Mouse (Mus musculus) urinary bladder, adult 18-20 months (tissue): ENCODE measurements around the gene Kif21b.

Experiments
- DNase-seq, 2 experiments: peaks; one replicate each; pipeline ENCODE4 v3.0.0; 2022; ENCODE audit warnings: low spot score in 2 of 2, mixed read lengths in 2 of 2

Kif21b gene

GRCm38 (mm10) chr1:136159830-136160229 is 28.6 kb downstream of the Kif21b start:
- no peak for DNase-seq

DNA sequence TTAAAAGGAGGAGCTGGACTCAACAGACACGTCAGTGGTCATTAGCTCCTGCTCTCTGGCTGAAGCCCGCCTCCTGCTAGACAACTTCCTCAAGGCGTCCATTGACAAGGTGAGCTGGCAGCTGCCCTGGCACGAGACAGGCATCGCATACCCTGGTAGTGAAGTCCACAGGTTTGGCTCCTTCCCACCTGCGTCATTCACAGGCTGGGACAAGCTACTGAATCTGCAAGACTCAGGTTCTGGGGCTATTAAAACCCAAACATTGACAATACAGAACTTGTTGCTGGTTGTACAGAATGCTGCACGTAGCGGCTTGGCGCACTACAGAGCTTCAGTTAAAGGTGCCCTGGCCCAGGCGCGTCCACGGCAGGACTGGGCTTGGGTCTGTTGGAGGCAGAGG is 29.1 kb downstream of the Kif21b start:
- DNase-seq, result no peak

DNA sequence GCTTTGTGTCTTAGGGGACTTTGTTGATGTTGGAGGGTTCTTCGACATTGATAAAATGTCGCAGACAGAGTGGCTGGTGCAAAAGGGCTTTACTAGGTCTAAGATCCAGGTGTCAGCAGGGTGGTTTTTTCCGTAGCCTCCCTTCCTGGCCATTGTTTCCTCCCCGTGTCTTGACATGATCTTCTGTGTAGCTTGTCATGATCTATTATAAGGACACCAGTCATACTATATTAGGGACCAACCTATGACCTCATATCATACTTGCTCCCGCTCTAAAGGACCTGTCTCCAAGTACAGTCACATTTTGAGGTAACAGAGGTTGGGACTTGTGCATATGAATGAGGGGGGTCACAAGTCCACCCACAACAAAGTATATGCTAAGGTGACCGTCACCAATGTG is 29.7 kb downstream of the Kif21b start:
- no peak for DNase-seq

- DNase-seq, result no peak
Observed at GRCm38 (mm10) chr1:136161333-136161921, 30.2 kb downstream of the Kif21b start.

- no peak for DNase-seq
Observed at GRCm38 (mm10) chr1:136165436-136165835, 34.2 kb downstream of the Kif21b start.

- no peak for DNase-seq
Observed at GRCm38 (mm10) chr1:136167657-136168056, 36.5 kb downstream of the Kif21b start.

DNA sequence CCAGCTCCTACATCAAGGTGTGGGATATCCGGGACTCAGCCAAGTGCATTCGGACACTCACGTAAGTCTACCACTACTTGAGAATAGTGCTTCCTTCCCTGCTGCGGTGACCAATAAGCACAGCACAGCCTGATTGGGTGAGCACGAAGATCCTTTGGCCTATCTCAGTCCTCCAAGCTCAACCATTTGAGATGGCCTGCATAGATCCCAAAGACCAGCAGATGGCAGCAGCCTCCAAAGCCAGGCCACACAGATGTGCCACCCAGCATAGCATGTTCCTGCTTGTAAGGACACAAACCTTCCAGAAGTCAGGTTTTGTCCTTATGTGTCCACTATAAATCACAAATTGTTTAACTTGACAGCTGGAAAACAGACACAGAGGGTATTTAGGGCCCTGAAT is 38.9 kb downstream of the Kif21b start:
- peak; percentile 29 to 63 for DNase-seq

DNA sequence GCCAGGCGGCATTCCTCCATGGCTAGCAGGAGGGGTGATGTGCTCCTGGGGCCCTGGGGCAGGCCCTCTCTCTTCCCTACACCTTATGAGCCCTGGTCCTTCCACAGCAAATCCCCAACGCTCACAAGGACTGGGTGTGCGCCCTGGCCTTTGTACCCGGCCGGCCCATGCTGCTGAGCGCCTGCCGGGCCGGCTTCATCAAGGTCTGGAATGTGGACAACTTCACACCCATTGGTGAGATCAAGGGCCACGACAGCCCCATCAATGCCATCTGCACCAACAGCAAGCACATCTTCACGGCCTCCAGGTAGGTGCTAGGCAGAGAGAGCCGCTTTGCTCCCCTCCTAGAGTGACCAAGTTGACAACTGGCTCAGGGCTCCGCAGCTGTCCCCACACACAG is 41.5 kb downstream of the Kif21b start:
- DNase-seq, result no peak

- DNase-seq, result peak in 1 of 2 experiments; percentile 31
Observed at GRCm38 (mm10) chr1:136174101-136174606, 43.0 kb downstream of the Kif21b start.

DNA sequence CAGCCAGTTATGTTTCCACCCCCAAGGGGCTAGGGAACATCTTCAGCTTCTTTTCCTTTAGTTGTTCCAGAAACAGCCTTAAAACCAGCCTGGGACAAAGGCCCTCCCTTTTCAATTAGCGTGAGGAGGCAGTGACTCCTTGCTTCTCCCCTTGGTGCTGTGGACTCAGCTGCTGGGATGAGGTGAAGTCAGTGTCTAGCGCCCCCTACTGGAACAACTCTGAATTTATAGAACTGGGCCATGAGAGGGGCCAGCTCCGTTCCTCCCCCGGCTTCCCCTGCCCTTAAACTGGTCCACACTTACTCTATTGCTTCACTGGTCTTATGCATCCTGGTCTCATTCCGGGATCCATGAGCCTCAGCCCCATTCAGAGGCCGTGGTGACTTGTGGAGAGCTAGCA is 44.0 kb downstream of the Kif21b start:
- no peak for DNase-seq

DNA sequence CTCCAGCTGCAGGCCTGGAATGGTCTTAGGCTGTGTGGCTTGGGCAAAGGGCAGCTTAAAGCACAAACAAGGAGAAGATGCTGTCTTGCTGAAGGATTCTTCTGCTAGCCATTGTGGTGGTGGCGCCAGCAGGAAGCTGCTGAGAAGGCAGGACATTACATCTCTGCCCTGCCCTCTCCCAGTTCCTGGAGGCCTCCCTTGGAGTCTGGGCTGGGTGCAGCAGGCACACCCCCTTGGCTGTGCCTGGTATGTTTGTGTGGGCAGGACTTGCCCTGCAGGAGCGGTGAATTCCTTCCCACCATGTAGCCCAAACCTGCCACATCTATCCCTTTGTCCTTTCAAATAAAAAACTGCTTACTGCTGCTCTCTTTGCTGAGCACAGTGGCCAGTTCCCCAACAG is 45.9 kb downstream of the Kif21b start:
- peak in 1 of 2 experiments; percentile 16 for DNase-seq

- DNase-seq, result no peak
Observed at GRCm38 (mm10) chr1:136178741-136179140, 47.6 kb downstream of the Kif21b start.

DNA sequence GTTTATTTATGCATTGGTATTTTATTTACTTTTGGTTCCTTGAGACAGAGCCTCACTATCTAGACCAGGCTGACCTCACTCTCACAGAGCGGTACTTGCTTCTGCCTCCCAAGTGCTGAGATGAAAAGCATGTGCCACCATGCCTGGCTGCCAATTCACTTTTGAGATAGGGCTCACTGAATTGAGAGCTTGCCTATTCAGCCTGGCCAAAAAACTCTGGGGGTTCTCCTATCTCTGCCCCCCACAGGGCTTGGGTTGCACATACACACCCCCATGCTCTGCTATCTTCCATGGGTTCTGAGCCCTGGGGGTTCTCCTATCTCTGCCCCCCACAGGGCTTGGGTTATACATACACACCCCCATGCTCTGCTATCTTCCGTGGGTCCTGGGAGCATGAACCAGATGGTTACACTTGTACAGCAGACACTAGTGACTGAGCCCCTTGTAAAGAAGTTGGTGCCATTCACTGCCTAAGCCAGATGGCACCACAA is 48.4 kb downstream of the Kif21b start:
- no peak for DNase-seq

DNA sequence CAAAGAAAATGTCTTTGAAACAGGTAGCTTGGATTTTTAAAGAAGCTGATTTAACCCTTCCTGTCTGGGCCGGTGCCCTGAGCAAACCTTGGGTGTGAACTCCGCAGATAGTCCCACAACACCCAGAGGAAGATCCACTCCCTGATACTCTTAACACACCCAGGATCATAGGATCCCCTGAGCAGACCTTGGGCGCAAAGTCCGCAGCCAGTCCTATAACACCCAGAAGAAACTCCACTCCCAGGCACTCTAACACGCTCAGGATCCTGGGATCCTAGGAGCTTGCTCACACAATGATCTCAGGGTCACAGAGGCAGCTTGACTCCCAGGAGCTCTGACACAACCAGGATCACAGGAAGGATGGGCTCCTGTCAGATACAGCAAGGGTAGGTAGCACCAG is 58.8 kb downstream of the Kif21b start:
- DNase-seq, result no peak

GRCm38 (mm10) chr1:136212803-136213202 is 81.6 kb downstream of the Kif21b start, which contains the start of gene Mroh3:
TSS of gene Mroh3 (minus strand) at chr1:136212828.
- DNase-seq, result no peak

- no peak for DNase-seq
Observed at GRCm38 (mm10) chr1:136214304-136214703, 83.1 kb downstream of the Kif21b start.

- peak; percentile 60 to 71 for DNase-seq
Observed at GRCm38 (mm10) chr1:136220037-136220871, 89.1 kb downstream of the Kif21b start.

DNA sequence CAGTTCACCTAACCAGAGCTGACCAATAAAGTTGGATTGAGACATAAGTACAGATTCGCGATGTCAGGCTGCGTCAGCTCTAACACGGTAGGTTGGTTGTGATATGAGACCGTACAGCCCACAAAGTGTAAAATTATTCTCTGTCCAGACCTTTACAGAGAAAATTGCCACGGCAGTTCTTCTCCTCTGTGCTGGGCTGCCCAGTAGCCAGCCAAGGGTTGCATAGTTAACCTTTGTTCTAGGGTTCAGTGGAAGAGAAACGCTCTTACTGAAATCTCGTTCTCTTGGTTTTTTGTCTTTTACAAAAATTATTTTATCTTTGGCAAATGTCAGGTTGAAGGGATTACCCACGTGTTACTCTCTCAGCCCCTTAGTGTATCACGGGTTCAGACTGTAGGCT is 91.2 kb downstream of the Kif21b start:
- no peak for DNase-seq

DNA sequence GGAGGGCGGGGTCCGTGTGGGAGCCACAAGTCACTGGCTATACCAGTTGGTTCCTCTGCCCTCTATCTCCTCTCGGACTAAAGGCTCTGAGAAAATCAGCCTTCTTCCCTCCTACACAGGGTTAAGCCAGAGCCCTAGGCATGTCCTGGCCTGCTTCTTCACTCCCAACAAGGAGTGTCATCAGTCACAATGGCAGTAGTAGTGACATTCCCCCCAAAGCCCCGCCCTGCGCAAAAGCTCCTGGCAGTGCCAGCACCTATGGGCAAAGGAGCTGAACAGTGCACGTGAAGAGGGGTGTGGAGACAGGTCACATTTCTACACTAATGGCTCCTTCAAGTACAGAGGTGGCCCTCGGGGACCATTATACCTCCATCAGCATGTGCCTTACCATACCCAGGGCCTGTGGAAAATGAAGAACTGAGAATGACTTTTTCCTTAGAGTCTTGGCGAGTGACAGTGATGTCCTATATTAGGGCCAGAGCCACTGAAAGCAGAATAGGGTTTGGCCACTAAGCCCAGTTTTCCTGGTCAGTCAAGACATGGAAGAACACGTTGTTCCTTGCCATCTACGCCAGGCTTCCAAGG is 92.7 kb downstream of the Kif21b start:
- peak; percentile 58 to 75 for DNase-seq

GRCm38 (mm10) chr1:136225846-136226245 is 94.7 kb downstream of the Kif21b start:
- no peak for DNase-seq

GRCm38 (mm10) chr1:136226626-136227025 is 95.4 kb downstream of the Kif21b start:
- DNase-seq, result no peak
